Comparison of ENCODE assay signal across 29 mouse cellular contexts in genomic region chr10:18660998-18661397, GRCm38 (mm10).
DNase-seq lines count a peak whose midpoint lies in the region; ATAC-seq and TF ChIP-seq lines count a peak whose summit lies in the region.
"Had no signal": no experiment of that assay in that cellular context is flagged by ENCODE, and none has a peak within 500 bp of the region (broad histone marks: within the 10 kb centered on the region; RNA-seq: fewer than 3 reads in every experiment).

No protein-coding gene starts in this region.

- H3K9me3 ChIP-seq in forebrain, postnatal 0 days (ENCODE audit: low read length): no peaks in the 10 kb centered on the region
- H3K9me3 ChIP-seq in heart, embryonic 10.5 days: no peaks in the 10 kb centered on the region
- H3K9me3 ChIP-seq: hindbrain, embryonic 13.5 days; liver, embryonic 15.5 days; lung, embryonic 15.5 days; midbrain, embryonic 15.5 days; neural tube, embryonic 15.5 days had no signal

- H3K27me3 ChIP-seq in forebrain, postnatal 0 days (ENCODE audit: insufficient read depth, low read length): no peaks in the 10 kb centered on the region
- H3K27me3 ChIP-seq in heart, embryonic 10.5 days (ENCODE audit: insufficient read depth, poor library complexity, severe bottlenecking): no peaks in the 10 kb centered on the region
- H3K27me3 ChIP-seq: CH12.LX; hindbrain, embryonic 13.5 days; limb, embryonic 12.5 days; liver, embryonic 15.5 days; lung, embryonic 15.5 days; midbrain, embryonic 15.5 days; neural tube, embryonic 15.5 days had no signal

- no peaks in the 10 kb centered on the region for H3K4me1 ChIP-seq in forebrain, postnatal 0 days (ENCODE audit: insufficient read depth)
- H3K4me1 ChIP-seq in heart, embryonic 10.5 days: no peaks in the 10 kb centered on the region
- H3K4me1 ChIP-seq: hindbrain, embryonic 13.5 days; limb, embryonic 12.5 days; liver, embryonic 15.5 days; lung, embryonic 15.5 days; midbrain, embryonic 10.5 days; midbrain, embryonic 15.5 days; neural tube, embryonic 15.5 days had no signal

- H3K9ac ChIP-seq in forebrain, postnatal 0 days: no peak overlapping the region
- H3K9ac ChIP-seq: hindbrain, embryonic 13.5 days; limb, embryonic 12.5 days; liver, embryonic 15.5 days; lung, embryonic 15.5 days; midbrain, embryonic 15.5 days; neural tube, embryonic 15.5 days had no signal

- TF ChIP-seq CTCF in brain, embryonic 14.5 days (IDR thresholded peaks at IDR 0.05; ENCODE audit: borderline replicate concordance, extremely low read depth, insufficient read depth, insufficient read length): no peak
- TF ChIP-seq CTCF in forebrain, postnatal 0 days (IDR thresholded peaks at IDR 0.05; ENCODE audit: low read depth): no peak

- no peak overlapping the region for H3K4me3 ChIP-seq in forebrain, postnatal 0 days (ENCODE audit: low read depth, low read length)
- no peak overlapping the region for H3K4me3 ChIP-seq in heart, embryonic 10.5 days
- H3K4me3 ChIP-seq: hindbrain, embryonic 13.5 days; limb, embryonic 12.5 days; liver, embryonic 15.5 days; lung, embryonic 15.5 days; midbrain, embryonic 10.5 days; midbrain, embryonic 15.5 days; neural tube, embryonic 15.5 days had no signal

- WGBS in forebrain, postnatal 0 days: 55% methylated on average over 2 of the region's 2 CpGs
- WGBS in heart, embryonic 10.5 days: 79% methylated on average over 2 of the region's 2 CpGs

- peak; percentile 79 for ATAC-seq in forebrain, postnatal 0 days
- ATAC-seq: activated CD4-positive, CD25-positive, alpha-beta regulatory T cell, adult 4 months; midbrain, embryonic 15.5 days had no signal

- DNase-seq in frontal cortex, adult 2 months (ENCODE audit: extremely low spot score in 1 of 2, low spot score in 1 of 2): peak; percentile 43 to 66
- no peak for DNase-seq in frontal cortex, postnatal 25 days (ENCODE audit: low spot score in 2 of 2)
- peak; percentile 42 to 45 for DNase-seq in left cerebral cortex, adult 18-20 months (ENCODE audit: low spot score in 2 of 2)
- DNase-seq in left cerebral cortex, postnatal 4 days: no peak
- DNase-seq in brain, embryonic 14.5 days (ENCODE audit: low read depth): peak; percentile 30
- DNase-seq in forebrain, postnatal 0 days: peak; percentile 52
- DNase-seq in heart, embryonic 10.5 days (ENCODE audit: low spot score): no peak
- DNase-seq: adrenal gland, adult 8-10 months; B cell, adult 2 months; cerebellum, adult 11 months; cerebellum, adult 9-10 months; cerebellum, postnatal 36 days; gastrocnemius, postnatal 25 days; heart, adult 11 months; heart, postnatal 36 days; retina, postnatal 1 day; spleen, adult 18-20 months; thymus, adult 18-20 months; thymus, postnatal 25 days had no signal

- TF ChIP-seq POLR2A in brain, embryonic 14.5 days (IDR thresholded peaks at IDR 0.05; ENCODE audit: borderline replicate concordance, extremely low read depth, insufficient read depth, insufficient read length, poor library complexity, severe bottlenecking): no peak

- no peak overlapping the region for H3K27ac ChIP-seq in forebrain, postnatal 0 days (ENCODE audit: low read depth, low read length)
- no peak overlapping the region for H3K27ac ChIP-seq in heart, embryonic 10.5 days
- H3K27ac ChIP-seq: hindbrain, embryonic 13.5 days; limb, embryonic 12.5 days; liver, embryonic 15.5 days; lung, embryonic 15.5 days; midbrain, embryonic 10.5 days; midbrain, embryonic 15.5 days; neural tube, embryonic 15.5 days had no signal

- H3K4me2 ChIP-seq in forebrain, postnatal 0 days (ENCODE audit: low read depth): no peak overlapping the region
- H3K4me2 ChIP-seq: heart, embryonic 11.5 days; hindbrain, embryonic 13.5 days; limb, embryonic 12.5 days; liver, embryonic 15.5 days; lung, embryonic 15.5 days; midbrain, embryonic 15.5 days; neural tube, embryonic 15.5 days had no signal

- peaks cover 12% of the 10 kb centered on the region for H3K36me3 ChIP-seq in forebrain, postnatal 0 days (ENCODE audit: insufficient read depth)
- no peaks in the 10 kb centered on the region for H3K36me3 ChIP-seq in heart, embryonic 10.5 days
- H3K36me3 ChIP-seq: limb, embryonic 12.5 days; liver, embryonic 15.5 days; lung, embryonic 15.5 days; midbrain, embryonic 10.5 days had no signal

- intact Hi-C loops in left cerebral cortex, postnatal 4 days (cut with DNase I): no loop called here

Comparison
In these comparisons a context has a peak if more than half of its experiments do, and no peak if none do; other contexts are left out.
1. DNase-seq: peak in frontal cortex, adult 2 months (2 of 2), left cerebral cortex, adult 18-20 months (2 of 2), brain, embryonic 14.5 days (single experiment) and forebrain, postnatal 0 days (single experiment); none in frontal cortex, postnatal 25 days (0 of 2), left cerebral cortex, postnatal 4 days (single experiment) and heart, embryonic 10.5 days (single experiment).